Mouse (Mus musculus) ES-E14 (cell line): ENCODE results near the gene Rag1. TPM values are rescaled to one million over a fixed set of nuclear protein-coding genes. Genes with fewer than 3 reads are reported as not detected.

ENCODE experiments used
- DNase-seq: peaks from one replicate; pipeline ENCODE4 v3.0.0-alpha.2; 2013; ENCODE audit warnings: low read depth, low spot score
- H3K27ac ChIP-seq: 2 replicates; pipeline ENCODE4 v1.5.1; 2012; ENCODE audit warnings: low read depth, mild to moderate bottlenecking, low read length, moderate library complexity, mixed read lengths; ENCODE audit not compliant: poor library complexity, insufficient read depth, severe bottlenecking
- H3K36me3 ChIP-seq: 2 replicates; pipeline ENCODE4 v1.6.1; 2012; ENCODE audit warnings: mild to moderate bottlenecking, low read length, moderate library complexity, mixed read lengths; ENCODE audit not compliant: control insufficient read depth, poor library complexity, insufficient read depth, severe bottlenecking
- H3K4me1 ChIP-seq, 2 experiments: fragments of 150-350 bp in 1 of 2; sonication (generic) in 1 of 2; 2 replicates each; pipeline ENCODE4 v1.6.1; 2012; ENCODE audit warnings: low read length in 2 of 2, mild to moderate bottlenecking in 1 of 2, mixed read lengths in 1 of 2; ENCODE audit not compliant: control insufficient read depth in 2 of 2, insufficient read depth in 2 of 2, poor library complexity in 1 of 2
- H3K4me3 ChIP-seq, 2 experiments: fragments of 150-350 bp in 1 of 2; sonication (generic) in 1 of 2; 2 replicates each; pipeline ENCODE4 v1.5.1; 2012; ENCODE audit warnings: low read length in 2 of 2, low read depth in 1 of 2, mild to moderate bottlenecking in 1 of 2, mixed read lengths in 1 of 2; ENCODE audit not compliant: insufficient read depth in 1 of 2, poor library complexity in 1 of 2, severe bottlenecking in 1 of 2
- H3K9ac ChIP-seq: 2 replicates; pipeline ENCODE4 v1.6.1; 2012; ENCODE audit warnings: low read depth, mild to moderate bottlenecking, low read length, mixed read lengths; ENCODE audit not compliant: poor library complexity, insufficient read depth, severe bottlenecking
- H3K9me3 ChIP-seq: fragments of 150-350 bp; sonication (generic); 2 replicates; pipeline ENCODE4 v1.6.1; 2012; ENCODE audit warnings: low read depth, mild to moderate bottlenecking, low read length; ENCODE audit not compliant: control insufficient read depth, insufficient read depth
- CHD2 ChIP-seq: IDR thresholded peaks from 2 replicates; pipeline ENCODE4 v1.6.1; 2014; ENCODE audit warnings: mild to moderate bottlenecking, low read depth, low read length, inconsistent platforms
- HCFC1 ChIP-seq: IDR thresholded peaks from 2 replicates; pipeline ENCODE4 v1.6.1; 2012; ENCODE audit warnings: low read length, inconsistent platforms, borderline replicate concordance; ENCODE audit not compliant: insufficient read depth
- MAFK ChIP-seq: IDR thresholded peaks from 2 replicates; pipeline ENCODE4 v1.6.1; 2014; ENCODE audit warnings: mild to moderate bottlenecking, low read depth, low read length, inconsistent platforms; ENCODE audit not compliant: insufficient read depth
- ZC3H11A ChIP-seq: IDR thresholded peaks from 2 replicates; pipeline ENCODE4 v1.6.1; 2012; ENCODE audit warnings: low read depth, mild to moderate bottlenecking, inconsistent platforms, low read length, borderline replicate concordance
- ZNF384 ChIP-seq: IDR thresholded peaks from 2 replicates; pipeline ENCODE4 v1.6.1; 2012; ENCODE audit warnings: low read depth, low read length, inconsistent platforms
- in situ Hi-C, 2 experiments: fragments of 600-800 bp; cut with MboI; formaldehyde crosslinking; loops; one replicate each; pipeline ENCODE4 v1.15.1; 2025; ENCODE audit warnings: low sequenced_read_pairs in 2 of 2, inconsistent platforms in 1 of 2; ENCODE audit not compliant: unreplicated experiment in 2 of 2
- total RNA-seq: library from RNA; depleted of rRNA; stranded (reverse); fragments of 300-350 nt; gene quantifications from 2 replicates; pipeline ENCODE4 v1.2.3, GENCODE M21; 2012

Gene Rag1
- total RNA-seq, 1 experiment: not detected

DNA sequence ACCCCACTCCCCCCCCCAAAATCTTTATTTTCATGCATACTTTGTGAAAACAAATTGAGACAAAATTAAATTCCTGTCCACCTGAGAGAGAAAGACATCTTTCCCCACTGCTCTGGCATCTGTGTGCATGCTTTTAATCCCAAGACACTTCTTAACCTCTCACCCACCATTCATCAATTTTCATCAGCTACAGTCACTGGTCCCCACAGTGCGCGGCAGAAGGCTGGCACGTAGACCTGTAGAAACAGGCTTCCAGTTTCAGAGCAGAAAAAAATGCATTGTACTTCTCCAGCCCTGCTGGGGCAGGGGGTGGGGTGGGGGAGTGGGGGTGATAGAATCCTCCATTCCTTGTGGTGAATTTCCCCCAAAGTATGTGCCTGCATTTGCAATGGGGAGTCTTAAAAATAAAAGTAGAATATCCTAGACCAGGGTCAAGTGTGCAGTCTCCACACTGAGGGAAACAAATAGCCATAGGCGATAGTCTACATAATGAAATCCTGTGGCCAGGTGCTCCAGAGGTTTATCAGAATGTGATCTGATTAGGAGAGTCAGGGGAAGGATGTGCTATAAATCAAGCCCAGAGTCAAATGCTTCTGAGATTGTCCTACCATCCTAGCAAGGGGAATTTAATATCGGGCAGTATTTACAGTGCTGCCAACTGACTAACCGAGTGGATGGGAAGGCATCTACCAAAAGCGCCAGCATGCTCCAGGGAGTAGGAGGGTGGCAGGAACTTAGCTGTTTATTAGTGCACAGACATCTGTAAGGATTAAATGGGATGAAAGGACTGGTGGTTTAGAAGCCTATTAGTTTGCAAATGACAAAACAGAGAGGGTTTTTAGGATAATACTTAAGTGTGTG, 10.1 kb downstream of the Rag1 start:
- H3K9ac ChIP-seq: no peak overlapping the region
- H3K4me1 ChIP-seq: no peaks in the 10 kb centered on the region
- no peak overlapping the region for H3K4me3 ChIP-seq
- H3K27ac ChIP-seq: no peak overlapping the region
- H3K36me3 ChIP-seq: no peaks in the 10 kb centered on the region
- in situ Hi-C loops: no loop called here
- no peaks in the 10 kb centered on the region for H3K9me3 ChIP-seq
- DNase-seq: no peak
- TF ChIP-seq CHD2 (no peak), HCFC1 (no peak), ZC3H11A (no peak), MAFK (no peak), ZNF384 (no peak)

GRCm38 (mm10) chr2:101628297-101629236, 20.7 kb downstream of the Rag1 start:
- Histone ChIP-seq H3K36me3 (no peaks in the 10 kb centered on the region), H3K9me3 (no peaks in the 10 kb centered on the region), H3K4me3 (peak overlapping the region; percentile 72 to 76), H3K9ac (peak overlapping the region; percentile 64), H3K27ac (no peak overlapping the region), H3K4me1 (no peaks in the 10 kb centered on the region; a peak in 1 of 4 replicates)
- in situ Hi-C loops: no loop called here
- DNase-seq: peak; percentile 84
- peak; percentile 99 for TF ChIP-seq HCFC1
- TF ChIP-seq CHD2: peak; percentile 57; the same call in 1 of the 2 replicates
- TF ChIP-seq MAFK: no peak

- TF ChIP-seq ZC3H11A (no peak), ZNF384 (no peak), HCFC1 (no peak), MAFK (no peak), CHD2 (no peak)
- no peak overlapping the region for H3K27ac ChIP-seq
- no peak for DNase-seq
- no peak overlapping the region for H3K4me3 ChIP-seq
- no peak overlapping the region for H3K9ac ChIP-seq
- in situ Hi-C loops: no loop called here
- no peaks in the 10 kb centered on the region for H3K9me3 ChIP-seq
- H3K36me3 ChIP-seq: no peaks in the 10 kb centered on the region
- no peaks in the 10 kb centered on the region; a peak in 1 of 4 replicates for H3K4me1 ChIP-seq
Measured at GRCm38 (mm10) chr2:101627227-101627626, 22.1 kb downstream of the Rag1 start.

- no peak within 1 kb of the TSS for H3K9ac ChIP-seq
- no peaks in the 10 kb centered on the region; a peak in 1 of 4 replicates for H3K4me1 ChIP-seq
- TF ChIP-seq MAFK: no peak
- no peak for TF ChIP-seq ZNF384
- no peaks in the 10 kb centered on the region for H3K36me3 ChIP-seq
- H3K27ac ChIP-seq: no peak within 1 kb of the TSS
- in situ Hi-C loops: no loop called here
- DNase-seq: no peak
- H3K9me3 ChIP-seq: no peaks in the 10 kb centered on the region
- H3K4me3 ChIP-seq: no peak within 1 kb of the TSS
Measured at GRCm38 (mm10) chr2:101624526-101624925, 24.8 kb downstream of the Rag1 start, which contains the start of gene Rag2. Rag2 (plus strand) TSS chr2:101624718.
